Mouse (Mus musculus) A20 (cell line): ENCODE measurements around the gene Rftn1.
"Not testable (repeated sequence)": the region's sequence is repeated elsewhere in the genome, so short reads cannot be mapped to it uniquely, and the experiment has no call there.

Source experiments
- DNase-seq: peaks from one replicate; pipeline ENCODE4 v3.0.0-alpha.2; 2011; ENCODE audit warnings: low read depth, low spot score

Rftn1 gene

DNA sequence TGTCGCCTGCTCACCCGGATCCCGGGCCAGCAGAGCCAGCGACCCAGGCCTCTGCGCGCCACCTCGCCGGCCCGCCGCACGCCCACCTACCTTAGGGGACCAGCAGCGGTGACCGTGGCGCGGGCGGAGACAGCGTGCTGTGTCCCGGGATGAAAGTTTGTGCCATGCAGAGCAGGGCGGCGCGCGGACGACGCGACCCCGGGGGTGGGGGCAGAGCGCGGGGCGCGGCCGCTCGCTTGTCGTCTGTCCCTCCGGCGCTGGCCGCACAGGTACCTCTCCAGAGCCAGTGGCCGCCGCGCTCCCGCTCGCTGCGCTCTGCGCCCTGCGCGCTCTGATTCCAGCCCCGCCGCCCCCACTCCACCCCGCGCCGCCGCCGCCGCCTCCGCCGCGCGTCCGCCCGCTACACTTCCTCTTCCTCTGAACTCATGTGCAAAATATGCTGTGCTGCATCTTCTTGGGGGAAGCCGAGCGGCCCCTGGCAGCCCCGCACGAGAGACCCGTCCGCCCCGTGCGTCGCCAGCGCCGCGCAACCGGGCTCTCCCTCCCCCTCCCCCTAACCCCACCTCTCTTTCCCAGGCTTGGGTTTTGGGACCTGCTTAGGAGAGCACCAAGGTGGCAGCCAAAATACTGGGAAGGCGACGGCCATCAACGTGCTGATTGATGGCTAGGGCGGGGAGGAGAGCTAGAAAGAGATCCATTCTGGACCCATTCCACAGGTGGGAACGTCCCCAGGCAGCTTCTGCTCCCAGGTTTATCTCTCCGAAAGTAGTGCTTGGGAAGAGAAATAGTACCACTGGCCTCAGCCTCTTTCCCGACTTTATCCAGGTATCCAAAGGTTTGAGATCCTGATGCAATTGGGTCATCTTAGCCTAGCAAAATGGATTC is at the start of gene Rftn1:
Gene Rftn1, minus strand, starts transcription at position 544 of the 885 bp plus-strand sequence.
- peak; percentile 84 for DNase-seq

DNA sequence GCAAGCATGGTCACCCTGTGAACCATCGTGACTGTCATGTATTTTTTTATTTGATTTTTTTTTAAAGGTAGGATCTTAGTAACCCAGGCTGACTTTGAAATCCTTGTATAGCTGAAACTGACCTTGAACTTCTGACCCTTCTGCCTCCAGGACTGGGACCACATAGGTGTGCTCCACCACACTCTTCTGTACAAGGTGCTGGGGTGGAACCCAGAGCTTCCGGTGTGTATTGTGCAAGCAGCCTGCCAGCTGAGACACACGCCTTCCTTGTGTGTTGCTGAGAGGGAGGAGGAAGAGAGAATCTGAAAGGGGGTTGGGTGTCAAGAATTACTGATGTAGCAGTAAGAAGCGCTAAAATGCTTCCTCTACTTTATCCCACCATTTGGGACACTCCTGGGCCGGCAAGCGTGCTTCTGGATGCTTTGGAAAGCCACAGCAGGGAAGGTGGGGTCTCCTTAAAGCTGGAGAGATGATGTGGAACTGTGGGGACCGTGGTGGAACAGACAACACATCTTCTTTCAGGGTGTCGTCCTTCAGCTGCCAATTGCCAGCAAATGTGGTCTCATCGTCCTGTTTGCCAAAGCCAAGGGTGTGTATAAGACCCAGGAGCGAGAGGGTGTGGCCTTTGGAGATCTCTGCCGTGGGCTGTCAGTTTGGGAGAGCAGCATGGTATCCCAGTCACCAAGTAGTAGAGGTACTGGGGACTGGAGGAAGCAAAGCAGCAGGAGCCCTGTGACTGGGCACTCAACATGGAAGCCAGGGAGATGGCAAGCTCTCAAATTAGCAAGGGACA is 47.5 kb upstream of the Rftn1 start:
- DNase-seq, result peak; percentile 44

GRCm38 (mm10) chr17:50237436-50237709 is 46.9 kb upstream of the Rftn1 start:
- peak; percentile 76 for DNase-seq

GRCm38 (mm10) chr17:50236702-50237435 is 46.4 kb upstream of the Rftn1 start:
- no peak for DNase-seq

GRCm38 (mm10) chr17:50235943-50236701 is 45.6 kb upstream of the Rftn1 start:
- DNase-seq, result no peak

DNA sequence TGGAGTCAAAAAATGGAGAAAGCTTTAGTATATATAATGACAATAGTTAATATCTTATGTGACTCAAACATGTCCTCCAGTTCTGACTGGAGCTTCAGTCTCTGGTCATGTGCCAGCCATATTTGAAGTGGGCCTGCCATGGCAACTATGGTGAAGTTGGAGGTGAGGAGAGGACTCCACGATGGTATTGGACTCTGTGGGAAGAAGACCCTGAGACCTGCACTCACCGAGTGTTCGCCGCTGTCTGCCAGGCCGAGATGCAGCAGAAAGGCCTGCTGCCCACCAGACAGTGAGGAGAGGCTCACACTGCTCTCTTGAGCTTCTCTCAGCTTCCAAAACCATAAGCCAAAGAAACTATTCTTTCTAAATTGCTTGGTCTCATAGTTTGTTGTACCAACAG is 43.5 kb upstream of the Rftn1 start:
- no peak for DNase-seq

DNA sequence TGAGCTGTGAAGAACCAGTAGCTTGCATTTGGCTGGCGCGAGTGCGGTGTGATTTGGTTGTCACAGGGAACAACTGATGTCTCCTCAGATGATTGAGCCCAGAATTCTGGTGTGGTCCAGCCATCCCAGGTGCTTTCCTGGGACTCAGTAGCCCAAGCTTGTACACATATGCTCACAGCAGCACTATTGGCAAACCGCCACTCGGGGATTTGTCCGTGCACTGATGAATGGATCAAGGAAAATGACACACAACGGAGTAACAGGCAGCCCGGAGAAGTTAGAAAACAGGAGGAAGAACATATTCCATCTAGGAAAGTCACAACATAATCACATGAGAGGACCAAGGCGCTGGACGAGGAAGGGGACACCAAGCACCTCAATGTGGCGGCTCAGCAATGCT is 42.3 kb upstream of the Rftn1 start:
- DNase-seq, result no peak

DNA sequence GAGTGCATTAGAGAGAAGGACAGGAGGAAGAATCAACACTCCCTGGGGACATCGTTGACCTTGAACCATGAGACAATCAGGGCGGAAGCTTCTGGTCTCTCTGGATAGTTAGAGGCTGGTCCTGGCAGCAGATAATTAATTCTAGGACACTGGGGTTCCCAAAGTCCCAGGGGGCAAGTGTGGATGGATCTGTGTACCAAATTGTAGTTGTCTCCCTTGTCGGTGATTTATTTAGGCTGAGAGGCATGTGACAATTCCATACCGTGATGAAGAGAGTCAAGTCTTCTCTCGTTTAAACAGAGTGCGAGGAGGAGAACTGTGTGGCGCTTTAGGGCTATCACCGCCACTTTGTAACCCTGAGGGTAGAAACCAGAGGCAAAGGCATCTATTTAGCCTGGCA is 40.7 kb upstream of the Rftn1 start:
- no peak for DNase-seq

DNA sequence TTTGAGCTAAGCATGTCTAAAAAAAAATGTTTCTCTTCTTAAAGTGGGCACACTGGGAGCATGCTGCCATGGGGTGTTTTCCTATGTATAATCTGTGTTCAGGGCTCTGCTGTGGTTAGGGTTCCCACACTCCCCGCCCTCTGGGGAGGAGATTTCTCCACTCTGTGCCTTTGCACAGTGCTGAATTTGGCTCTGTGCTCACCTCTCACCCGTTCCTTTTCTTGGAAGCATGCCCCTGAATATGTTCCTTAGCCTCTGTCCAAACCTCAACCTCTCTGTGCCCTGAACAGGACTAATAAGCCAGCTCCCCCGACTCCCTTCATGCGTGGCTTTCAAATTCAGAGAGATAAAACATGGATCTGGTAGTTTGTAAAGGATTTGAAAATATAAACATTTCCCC is 39.1 kb upstream of the Rftn1 start:
- no peak for DNase-seq

GRCm38 (mm10) chr17:50227366-50227765 is 36.9 kb upstream of the Rftn1 start:
- DNase-seq, result no peak

GRCm38 (mm10) chr17:50224718-50225117 is 34.2 kb upstream of the Rftn1 start:
- DNase-seq, result no peak

DNA sequence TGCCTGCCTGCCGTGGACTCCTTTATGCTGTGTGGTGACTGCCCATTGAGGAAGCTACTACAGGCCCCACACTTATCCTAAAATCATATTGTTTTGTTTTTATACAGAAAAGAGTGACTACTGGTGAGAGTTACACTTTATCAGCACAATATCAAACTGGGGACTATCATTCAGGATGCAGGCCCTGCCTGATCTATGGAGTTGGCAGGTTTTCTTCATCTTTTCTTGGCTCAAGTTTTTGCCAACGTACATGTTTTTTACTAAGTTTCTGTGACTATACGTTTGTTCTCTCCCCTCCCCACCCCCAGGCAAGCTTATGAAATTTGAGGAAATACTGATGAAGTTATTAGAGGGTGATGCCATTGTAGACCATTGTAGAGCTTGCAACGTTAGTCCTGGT is 27.5 kb upstream of the Rftn1 start:
- no peak for DNase-seq

- DNase-seq, result no peak
Observed at GRCm38 (mm10) chr17:50215104-50215503, 24.6 kb upstream of the Rftn1 start.

GRCm38 (mm10) chr17:50213117-50213516 is 22.6 kb upstream of the Rftn1 start:
- no peak for DNase-seq

DNA sequence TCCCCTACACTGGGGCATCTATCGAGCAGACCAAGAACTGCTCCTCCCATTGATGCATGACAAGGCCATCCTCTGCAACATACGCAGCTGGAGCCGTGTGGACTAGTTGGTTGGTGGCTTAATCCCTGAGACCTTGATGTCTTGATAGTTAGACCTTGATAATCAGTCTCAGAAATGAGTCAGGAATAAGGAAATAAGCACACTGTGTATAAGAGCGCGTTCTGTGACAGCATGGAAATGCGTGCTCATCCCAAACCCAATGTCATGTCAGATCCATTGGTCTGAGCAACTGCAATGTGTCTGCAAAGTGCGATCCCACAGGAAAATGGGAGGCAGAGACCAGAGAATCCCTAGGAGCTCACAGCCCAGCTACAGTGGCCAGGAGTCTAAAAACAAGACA is 21.3 kb upstream of the Rftn1 start:
- no peak for DNase-seq

DNA sequence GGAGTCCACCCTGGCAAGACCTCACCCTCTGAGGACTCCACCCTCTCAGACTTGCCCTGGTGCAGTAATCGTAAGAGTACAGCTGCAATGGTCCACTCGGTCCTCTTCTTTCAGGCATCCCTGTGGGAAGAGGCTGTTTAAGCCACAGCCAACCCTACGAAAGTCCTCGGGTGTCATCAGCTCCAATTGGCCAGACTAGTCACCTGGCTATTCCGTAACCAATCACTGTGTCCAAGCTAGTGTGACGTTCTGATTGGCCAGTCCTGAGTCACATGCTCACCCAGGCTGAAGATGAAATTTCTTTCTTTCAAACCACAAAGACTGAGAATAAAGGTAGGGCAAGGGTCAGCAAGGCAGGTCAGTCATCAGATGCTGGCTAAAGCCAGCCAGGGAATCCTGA is 19.4 kb upstream of the Rftn1 start:
- DNase-seq, result peak; percentile 78

- DNase-seq, result no peak
Observed at GRCm38 (mm10) chr17:50208137-50209045, 17.9 kb upstream of the Rftn1 start.

- DNase-seq, result not testable (repeated sequence)
Observed at GRCm38 (mm10) chr17:50206262-50206661, 15.8 kb upstream of the Rftn1 start.

- not testable (repeated sequence) for DNase-seq
Observed at GRCm38 (mm10) chr17:50205840-50206239, 15.4 kb upstream of the Rftn1 start.

DNA sequence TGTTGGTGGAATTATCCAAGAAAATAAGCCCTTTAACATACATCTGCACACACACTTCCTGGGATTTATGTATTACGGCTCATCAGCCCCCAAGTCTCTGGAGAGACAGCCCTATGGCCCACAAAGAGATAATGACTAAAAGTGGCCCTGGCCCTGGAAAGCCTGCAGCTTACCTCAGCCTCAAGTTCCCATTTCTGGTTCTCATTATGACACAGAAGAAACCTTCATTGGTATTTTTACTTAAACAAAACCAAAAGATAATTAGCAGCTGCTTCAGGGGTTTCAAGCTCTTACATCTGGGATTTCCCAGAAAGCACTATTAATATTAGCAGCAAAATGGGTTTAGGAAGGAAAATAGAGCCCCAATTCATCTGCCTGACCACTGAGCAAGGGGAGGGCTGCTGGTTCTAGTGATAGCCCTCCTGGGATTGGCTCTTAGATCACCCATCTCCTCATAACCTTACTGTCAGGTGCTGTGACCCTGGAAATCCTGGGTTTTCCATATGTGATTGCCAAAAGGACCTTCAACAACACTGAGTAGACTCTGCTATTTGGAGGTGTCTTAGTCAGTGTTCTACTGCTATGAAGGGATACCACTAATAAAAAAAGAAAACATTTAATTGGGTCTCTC is 14.8 kb upstream of the Rftn1 start:
- DNase-seq, result peak; percentile 88
